Mouse (Mus musculus): ENCODE results near the gene Scyl1.

GRCm38 (mm10) chr19:5722848-5723425 lies 48.3 kb downstream of the Scyl1 start:
- no peak for TF ChIP-seq CTCF (IDR thresholded peaks at IDR 0.05; ENCODE audit: borderline replicate concordance, insufficient read depth, low read depth, low read length)
- no peak for TF ChIP-seq POLR2A (IDR thresholded peaks at IDR 0.05; ENCODE audit: borderline replicate concordance, insufficient read depth, low read length)
